Mouse (Mus musculus) left cerebral cortex, adult 8-10 months (tissue): ENCODE results near the gene Il17rd. TPM values are rescaled to one million over a fixed set of nuclear protein-coding genes. Genes with fewer than 3 reads are reported as not detected.
A peak's percentile ranks its signal among the peaks of the same experiment; 100 is the strongest.

Experiments used
- DNase-seq, 2 experiments: peaks; one replicate each; pipeline ENCODE4 v3.0.0; 2022; ENCODE audit warnings: low spot score in 2 of 2
- total RNA-seq, 4 experiments: library from RNA; stranded (reverse); gene quantifications; 2 replicates each; pipeline ENCODE4 v1.2.4; 2022

Il17rd gene
- total RNA-seq: 1 to 10 TPM; 2.3 to 3.0 (median 2.5) TPM

GRCm38 (mm10) chr14:27038783-27039182 lies at the start of gene Il17rd:
Il17rd (plus strand) TSS chr14:27038941.
- DNase-seq: peak; percentile 57 to 80

GRCm38 (mm10) chr14:26991622-26992021 lies 47.1 kb upstream of the Il17rd start:
- no peak for DNase-seq

GRCm38 (mm10) chr14:26993427-26993826 lies 45.3 kb upstream of the Il17rd start:
- DNase-seq: no peak

GRCm38 (mm10) chr14:26994211-26994741 lies 44.5 kb upstream of the Il17rd start, which contains the start of gene Hesx1:
Hesx1 (plus strand) TSS chr14:26994416.
- no peak for DNase-seq

DNA sequence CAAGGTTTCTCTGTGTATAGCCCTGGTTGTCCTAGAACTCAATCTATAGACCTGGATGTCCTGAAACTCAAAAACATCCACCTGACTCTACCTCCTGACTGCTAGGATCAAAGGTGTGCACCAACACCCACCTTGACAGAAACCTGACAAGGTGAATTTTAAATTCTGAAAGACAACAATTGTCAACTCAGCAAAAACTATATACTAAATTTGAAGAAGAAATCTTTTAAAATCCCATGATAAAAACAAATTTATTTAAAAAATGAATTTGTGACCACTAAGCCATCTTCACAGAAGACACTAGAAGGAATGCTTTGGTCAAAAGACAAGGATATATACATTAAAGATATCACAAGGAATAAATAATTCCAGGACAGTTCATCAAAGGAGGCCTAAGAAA lies 42.5 kb upstream of the Il17rd start:
- DNase-seq: no peak

DNA sequence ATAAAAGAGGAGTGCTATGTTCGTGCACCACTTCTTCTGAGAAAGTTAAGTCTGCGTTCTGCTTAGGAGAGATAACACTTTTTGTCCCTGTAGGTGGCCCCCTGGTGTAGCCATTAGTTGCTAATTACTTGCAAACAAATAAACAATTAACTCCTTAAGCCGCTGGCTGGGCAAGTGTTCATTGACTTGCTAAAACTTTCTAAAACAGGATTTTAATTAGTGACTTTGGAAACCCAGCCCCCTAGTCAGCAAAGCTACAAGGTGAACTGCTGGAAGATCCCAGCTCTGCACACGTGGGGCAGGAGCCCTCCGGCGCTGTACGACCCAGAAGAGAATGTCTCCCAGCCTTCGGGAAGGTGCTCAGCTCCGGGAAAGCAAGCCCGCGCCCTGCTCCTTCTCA lies 38.4 kb upstream of the Il17rd start:
- no peak for DNase-seq

DNA sequence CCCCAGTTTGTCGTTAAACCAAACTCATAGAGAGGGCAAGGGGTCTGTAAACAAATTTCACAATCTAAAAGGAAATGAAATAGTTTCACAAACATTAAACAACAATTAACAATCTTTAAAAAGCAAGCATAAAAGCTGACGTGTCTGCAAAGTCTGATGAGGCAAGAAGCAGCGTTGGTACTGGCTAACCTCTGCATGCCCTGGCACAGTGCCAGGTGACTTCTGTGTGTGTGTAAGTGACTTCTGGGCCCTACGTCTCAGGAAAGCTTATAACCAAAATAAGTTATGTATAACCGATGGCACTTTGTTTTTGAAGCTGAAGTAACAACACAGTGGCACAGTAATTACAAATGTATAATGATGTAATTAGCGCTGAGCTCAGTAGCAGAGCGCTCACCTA lies 33.8 kb upstream of the Il17rd start:
- no peak for DNase-seq

GRCm38 (mm10) chr14:27005937-27006336 lies 32.8 kb upstream of the Il17rd start:
- DNase-seq: no peak

- DNase-seq: no peak
Measured at GRCm38 (mm10) chr14:27011561-27011960, 27.2 kb upstream of the Il17rd start.

DNA sequence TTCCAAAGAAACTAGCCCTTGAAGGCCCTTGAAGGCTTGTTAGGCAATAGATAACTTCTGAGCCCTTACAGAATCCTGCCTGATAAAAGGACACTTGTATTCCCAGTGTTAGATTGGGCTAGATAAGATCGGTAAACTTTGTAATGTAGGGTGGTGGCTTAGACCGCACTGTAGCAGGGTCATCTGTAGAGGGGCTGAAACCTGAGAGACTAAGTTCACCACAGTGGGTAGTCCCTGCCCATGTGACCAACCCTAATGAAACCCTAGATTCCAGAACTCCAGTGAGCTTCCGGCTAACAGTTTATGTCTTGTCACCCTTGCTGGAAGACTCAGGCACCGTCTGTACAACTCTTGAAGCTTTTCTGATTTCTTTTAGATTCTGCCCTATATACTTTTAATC lies 25.1 kb upstream of the Il17rd start:
- DNase-seq: no peak

DNA sequence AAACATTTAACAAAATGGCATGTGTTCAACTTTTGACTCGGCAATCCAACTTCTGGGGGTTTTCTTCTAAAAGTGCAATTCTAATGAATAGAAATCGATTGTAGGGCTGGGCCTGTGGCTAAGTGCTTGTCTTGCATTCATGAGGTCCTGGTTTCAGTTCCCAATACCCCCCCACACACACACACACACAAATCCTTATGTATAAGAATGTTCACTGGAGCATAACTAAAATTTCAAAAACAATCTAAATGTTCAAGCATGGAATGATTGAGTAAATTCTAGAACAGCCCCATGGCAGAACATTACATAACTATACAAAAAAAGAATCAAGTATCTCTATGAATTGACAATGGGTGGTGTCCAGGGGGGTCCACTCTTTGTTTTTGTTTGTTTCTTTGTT lies 20.8 kb upstream of the Il17rd start:
- DNase-seq: no peak

DNA sequence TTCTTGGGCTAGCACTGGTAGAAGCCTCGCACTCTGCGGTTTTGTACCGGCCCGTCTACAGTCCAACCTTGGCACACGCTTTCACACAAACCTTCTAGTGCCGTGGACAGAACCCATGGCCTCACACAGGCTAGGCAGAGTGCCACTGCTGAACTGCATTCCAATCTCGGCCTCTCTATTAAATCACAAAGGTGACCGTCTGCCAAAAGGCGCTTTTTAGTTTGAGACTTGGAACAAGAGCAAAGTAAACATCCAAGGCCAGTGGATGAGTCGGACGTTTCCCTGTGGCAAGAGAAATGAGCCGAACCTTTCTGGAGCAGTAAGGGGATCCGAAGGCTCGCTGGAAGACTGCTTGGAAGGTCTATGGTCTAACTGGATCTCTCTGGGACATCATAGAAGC lies 18.9 kb upstream of the Il17rd start:
- DNase-seq: no peak

DNA sequence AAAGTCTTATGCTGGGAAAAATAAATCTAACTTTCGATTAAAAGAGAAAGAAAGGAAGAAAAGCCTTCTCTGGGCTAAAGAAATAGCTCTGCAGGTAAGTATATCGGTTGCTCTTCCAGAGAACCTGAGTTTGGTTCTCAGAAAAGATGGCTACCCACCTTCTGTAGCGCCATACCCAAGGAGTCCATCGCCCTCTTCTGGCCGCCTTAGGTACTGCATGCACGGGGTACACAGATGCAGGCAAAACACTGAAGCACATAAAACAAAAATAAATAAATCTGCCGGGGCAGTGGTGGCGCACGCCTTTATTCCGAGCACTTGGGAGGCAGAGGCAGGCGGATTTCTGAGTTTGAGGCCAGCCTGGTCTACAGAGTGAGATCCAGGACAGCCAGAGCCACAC lies 15.9 kb upstream of the Il17rd start:
- no peak for DNase-seq

DNA sequence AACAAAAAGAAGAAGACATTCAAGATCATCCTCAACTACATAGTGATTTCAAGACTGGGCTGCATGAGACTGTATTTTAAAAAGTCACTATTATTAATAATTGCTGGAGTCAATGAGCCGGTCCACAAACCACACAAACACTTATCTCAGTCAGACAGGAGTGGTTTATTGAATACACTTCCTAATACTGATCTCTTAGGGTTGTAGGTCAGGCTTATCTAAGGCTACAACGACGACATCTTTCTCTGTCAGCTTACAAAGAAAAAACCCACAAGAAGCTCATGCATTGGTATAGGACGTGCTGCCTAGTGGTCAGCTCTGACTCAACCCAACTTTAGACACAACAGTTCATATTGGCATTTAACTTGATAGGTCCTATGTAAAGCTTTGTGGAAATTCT lies 14.1 kb upstream of the Il17rd start:
- DNase-seq: no peak

DNA sequence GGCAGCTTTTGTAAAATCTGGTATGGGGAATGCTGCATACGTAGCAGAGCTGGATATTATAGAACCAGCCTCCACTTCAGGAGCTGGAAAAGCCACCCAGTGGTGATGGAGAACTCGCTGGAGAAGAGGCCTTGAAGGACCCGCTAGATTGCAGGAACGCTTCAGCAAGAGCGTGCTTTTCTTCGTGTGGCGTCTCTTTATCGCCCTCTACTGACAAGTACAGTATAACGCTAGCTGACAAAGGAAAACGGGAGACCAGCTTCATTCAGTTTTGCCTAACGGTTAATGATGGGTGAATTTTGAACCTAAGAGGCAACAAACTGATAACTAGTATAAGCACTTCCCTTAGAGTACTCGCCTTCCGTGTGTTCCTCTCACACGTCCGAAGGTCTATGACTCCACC lies 9.0 kb upstream of the Il17rd start:
- DNase-seq: peak; percentile 13 to 24

- DNase-seq: peak in 1 of 2 experiments; percentile 36
Measured at GRCm38 (mm10) chr14:27031142-27031541, 7.6 kb upstream of the Il17rd start.

DNA sequence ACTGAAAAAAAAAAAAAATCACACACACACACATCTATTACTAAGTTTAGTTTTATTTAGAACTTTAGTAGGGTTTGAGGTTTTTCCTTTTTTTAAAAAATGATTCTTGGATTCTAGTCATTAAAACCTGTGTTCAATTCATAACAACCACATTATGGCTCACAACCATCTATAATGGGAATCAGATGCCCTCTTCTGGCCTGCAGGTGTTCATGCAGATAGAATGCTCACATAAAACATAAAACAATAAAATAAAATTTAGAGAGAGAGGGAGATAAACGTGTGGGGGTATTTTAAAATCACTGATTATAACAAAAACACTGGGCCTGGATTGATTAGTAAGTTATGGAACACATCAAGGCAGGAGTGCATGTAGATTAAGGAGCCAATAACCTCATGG lies 1.2 kb upstream of the Il17rd start:
- DNase-seq: no peak

DNA sequence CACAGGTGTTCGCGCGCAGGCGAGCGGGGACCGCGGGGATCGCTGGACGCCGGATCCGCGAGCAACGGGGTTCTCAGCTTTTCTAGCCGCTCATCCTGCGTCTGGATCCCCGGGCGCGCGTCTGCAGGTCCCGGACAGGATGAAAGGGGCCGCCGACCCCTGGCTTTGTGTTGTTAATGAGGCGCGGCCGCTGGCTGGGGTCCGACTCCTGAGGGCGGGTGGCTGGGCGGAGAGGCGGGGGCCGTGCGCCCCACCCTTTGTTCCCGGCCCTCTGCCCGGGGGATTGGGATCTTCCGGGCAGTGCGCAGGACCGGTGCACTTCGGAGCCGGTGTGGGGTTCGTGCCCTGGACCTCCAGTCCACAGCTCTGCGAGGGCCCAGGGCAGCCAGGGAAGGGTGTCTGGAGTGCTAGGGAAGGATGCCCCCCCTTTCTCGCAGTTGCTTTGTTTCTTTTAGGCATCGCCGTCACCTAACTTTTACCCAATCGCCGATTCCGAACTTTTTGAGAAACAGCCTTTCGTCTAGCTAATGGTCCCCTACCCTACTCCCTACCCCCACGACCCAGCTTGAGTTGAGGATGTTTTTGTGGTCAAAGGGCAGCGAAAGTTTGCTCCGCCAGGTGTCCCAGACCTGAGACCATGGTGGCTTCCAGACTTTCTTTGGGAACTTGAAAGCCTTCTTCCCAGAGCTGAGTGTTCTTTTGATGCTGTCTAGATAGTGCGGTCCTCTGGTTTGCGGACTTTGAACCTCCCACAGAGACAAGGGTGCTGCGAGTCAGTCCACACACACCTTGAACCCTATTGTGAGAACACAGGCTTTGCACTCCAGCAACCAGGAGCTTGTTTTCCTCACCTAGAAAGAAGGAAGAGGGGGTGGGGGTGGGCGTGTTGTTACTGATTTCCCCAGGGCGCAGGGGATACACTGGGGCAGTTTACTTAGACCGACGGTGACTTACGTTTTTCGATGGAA lies 824 bp downstream of the Il17rd start:
- DNase-seq: peak in 1 of 2 experiments; percentile 7

DNA sequence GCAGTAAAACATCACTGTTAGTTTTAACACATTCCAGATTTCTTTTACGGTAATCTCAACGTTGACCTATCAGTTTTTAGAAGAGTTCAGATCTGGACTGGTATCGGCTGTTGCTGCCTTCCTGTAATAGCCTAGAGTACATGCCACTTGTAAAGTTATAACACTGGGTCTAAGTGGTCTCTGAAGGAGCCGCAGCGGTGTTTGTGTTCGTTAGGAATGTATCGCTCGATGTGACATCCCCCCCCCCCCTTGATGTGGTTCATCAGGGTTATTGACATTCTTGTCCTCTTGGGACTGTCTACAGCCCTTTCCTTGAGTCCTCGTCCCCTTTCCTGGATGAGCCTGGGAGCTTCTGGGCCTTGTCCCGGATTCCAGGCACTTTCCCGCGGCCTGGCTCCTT lies 1.7 kb downstream of the Il17rd start:
- no peak for DNase-seq

GRCm38 (mm10) chr14:27042280-27042983 lies 3.7 kb downstream of the Il17rd start:
- no peak for DNase-seq

GRCm38 (mm10) chr14:27043416-27043815 lies 4.7 kb downstream of the Il17rd start:
- DNase-seq: no peak
